Mouse (Mus musculus) CH12.LX (cell line): ENCODE measurements at regions not wholly inside any gene's neighbourhood (a gene's known extent, or its start where the extent isn't known, plus 50 kb on each side); places are given as distances from the start of the nearest gene placed in this dataset.
A peak's percentile ranks its signal among the peaks of the same experiment; 100 is the strongest.

Experiments used
- DNase-seq: peaks from one replicate; pipeline ENCODE4 v3.0.0-alpha.2; 2013; ENCODE audit errors: extremely low read depth
- H3K27ac ChIP-seq: 2 replicates; pipeline ENCODE4 v1.5.1; 2012; ENCODE audit warnings: low read depth, mild to moderate bottlenecking, control low read depth, moderate library complexity; ENCODE audit not compliant: insufficient read depth
- H3K27me3 ChIP-seq: replicated peaks from 2 replicates; pipeline ENCODE3; 2012; ENCODE audit warnings: inconsistent platforms
- H3K36me3 ChIP-seq, 2 experiments: replicated peaks in 1 of 2; 2 replicates each; pipeline versions ENCODE3 to v1.6.1; 2012; ENCODE audit warnings: inconsistent platforms in 1 of 2, low read length in 1 of 2, mild to moderate bottlenecking in 1 of 2, mixed read lengths in 1 of 2, moderate library complexity in 1 of 2; ENCODE audit not compliant: control insufficient read depth in 1 of 2, insufficient read depth in 1 of 2
- H3K4me1 ChIP-seq, 2 experiments: 2 replicates each; pipeline ENCODE4 v1.6.1; 2012; ENCODE audit warnings: inconsistent platforms in 1 of 2, moderate library complexity in 1 of 2; ENCODE audit not compliant: insufficient read depth in 2 of 2, control insufficient read depth in 1 of 2
- H3K4me2 ChIP-seq: 2 replicates; pipeline ENCODE4 v1.6.1; 2012; ENCODE audit warnings: low read depth, mild to moderate bottlenecking, control low read depth; ENCODE audit not compliant: poor library complexity, insufficient read depth, severe bottlenecking
- H3K4me3 ChIP-seq, 3 experiments: fragments of 150-350 bp in 1 of 3; sonication (generic) in 1 of 3; replicated peaks in 1 of 3; 2 replicates each; pipeline versions ENCODE3 to v1.5.1; 2011 to 2012; ENCODE audit warnings: low read depth in 2 of 3, low read length in 2 of 3, mild to moderate bottlenecking in 2 of 3, moderate library complexity in 2 of 3, control low read depth in 1 of 3, improper control_type of control experiment in 1 of 3, inconsistent platforms in 1 of 3, mixed read lengths in 1 of 3; ENCODE audit not compliant: poor library complexity in 1 of 3
- H3K79me2 ChIP-seq: replicated peaks from 2 replicates; pipeline ENCODE4 v1.6.1; 2012; ENCODE audit warnings: mild to moderate bottlenecking, moderate library complexity; ENCODE audit not compliant: control insufficient read depth, poor library complexity, insufficient read depth, severe bottlenecking; ENCODE audit errors: extremely low read depth
- H3K9ac ChIP-seq: 2 replicates; pipeline ENCODE4 v1.6.1; 2012; ENCODE audit warnings: low read depth, mild to moderate bottlenecking, control low read depth, moderate library complexity; ENCODE audit not compliant: insufficient read depth
- H3K9me3 ChIP-seq: replicated peaks from 2 replicates; pipeline ENCODE3; 2012; ENCODE audit warnings: low read length, inconsistent platforms, mixed read lengths
- BHLHE40 ChIP-seq: IDR thresholded peaks from 2 replicates; pipeline ENCODE4 v1.6.1; 2011; ENCODE audit warnings: mild to moderate bottlenecking, low read depth, low read length, improper control_type of control experiment
- CHD1 ChIP-seq: IDR thresholded peaks from 2 replicates; pipeline ENCODE4 v1.6.1; 2012; ENCODE audit warnings: low read depth, low read length, improper control_type of control experiment, inconsistent platforms
- CTCF ChIP-seq, 2 experiments: IDR thresholded peaks in 1 of 2; conservative IDR thresholded peaks in 1 of 2; 2 replicates each; pipeline ENCODE4 v1.5.1; 2011 to 2012; ENCODE audit warnings: low read depth in 2 of 2, low read length in 2 of 2, improper control_type of control experiment in 1 of 2, inconsistent platforms in 1 of 2, mild to moderate bottlenecking in 1 of 2, moderate library complexity in 1 of 2
- ETS1 ChIP-seq: conservative IDR thresholded peaks from 2 replicates; pipeline ENCODE4 v1.6.1; 2012; ENCODE audit warnings: low read depth, mild to moderate bottlenecking, inconsistent platforms, low read length, improper control_type of control experiment, moderate library complexity
- JUN ChIP-seq: IDR thresholded peaks from 2 replicates; pipeline ENCODE4 v1.6.1; 2011; ENCODE audit warnings: low read depth, mild to moderate bottlenecking, low read length, improper control_type of control experiment, moderate library complexity; ENCODE audit not compliant: insufficient read depth
- JUND ChIP-seq: conservative IDR thresholded peaks from 2 replicates; pipeline ENCODE4 v1.6.1; 2011; ENCODE audit warnings: low read depth, low read length, improper control_type of control experiment
- KAT2A ChIP-seq: IDR thresholded peaks from 2 replicates; pipeline ENCODE4 v1.6.1; 2012; ENCODE audit warnings: low read length, improper control_type of control experiment, inconsistent platforms; ENCODE audit not compliant: insufficient replicate concordance
- MAX ChIP-seq: IDR thresholded peaks from 2 replicates; pipeline ENCODE4 v1.6.1; 2011; ENCODE audit warnings: low read length, improper control_type of control experiment
- MAZ ChIP-seq: IDR thresholded peaks from 2 replicates; pipeline ENCODE4 v1.6.1; 2012; ENCODE audit warnings: low read depth, mild to moderate bottlenecking, inconsistent platforms, low read length, improper control_type of control experiment, moderate library complexity
- MYC ChIP-seq: IDR thresholded peaks from 2 replicates; pipeline ENCODE4 v1.6.1; 2011; ENCODE audit warnings: low read depth, mild to moderate bottlenecking, improper control_type of control experiment, low read length
- RAD21 ChIP-seq: IDR thresholded peaks from 2 replicates; pipeline ENCODE4 v1.6.1; 2011; ENCODE audit warnings: low read depth, mild to moderate bottlenecking, low read length, improper control_type of control experiment, moderate library complexity
- SIN3A ChIP-seq: IDR thresholded peaks from 2 replicates; pipeline ENCODE4 v1.6.1; 2012; ENCODE audit warnings: low read length, improper control_type of control experiment, inconsistent platforms
- SMC3 ChIP-seq: IDR thresholded peaks from 2 replicates; pipeline ENCODE4 v1.6.1; 2011; ENCODE audit warnings: low read depth, low read length, improper control_type of control experiment
- TCF12 ChIP-seq: IDR thresholded peaks from 2 replicates; pipeline ENCODE4 v1.6.1; 2014; ENCODE audit warnings: low read depth, mild to moderate bottlenecking, inconsistent platforms, low read length, improper control_type of control experiment
- USF1 ChIP-seq: IDR thresholded peaks from 2 replicates; pipeline ENCODE4 v1.6.1; 2014; ENCODE audit warnings: low read depth, mild to moderate bottlenecking, inconsistent platforms, low read length, improper control_type of control experiment
- USF2 ChIP-seq: conservative IDR thresholded peaks from 2 replicates; pipeline ENCODE4 v1.6.1; 2011; ENCODE audit warnings: low read depth, low read length, improper control_type of control experiment
- ZMIZ1 ChIP-seq: IDR thresholded peaks from 2 replicates; pipeline ENCODE4 v1.6.1; 2012; ENCODE audit warnings: low read depth, mild to moderate bottlenecking, inconsistent platforms, low read length, improper control_type of control experiment
- dilution Hi-C: fragments of 300-500 bp; cut with MboI; formaldehyde crosslinking; loops from 2 replicates; pipeline ENCODE4 v1.14.3; 2020; ENCODE audit warnings: low sequenced_read_pairs; ENCODE audit not compliant: extremely low pct_unique_long_range_greater_than_20kb, extremely low pct_ligation_motif_present
- in situ Hi-C: fragments of 300-500 bp; cut with MboI; formaldehyde crosslinking; loops from 3 replicates; pipeline ENCODE4 v1.14.3; 2019; ENCODE audit warnings: low sequenced_read_pairs, low pct_ligation_motif_present, low pct_unique_long_range_greater_than_20kb, mixed read lengths

- H3K9ac ChIP-seq: no peak overlapping the region
- in situ Hi-C loops: no loop called here
- no peaks in the 10 kb centered on the region for H3K27me3 ChIP-seq
- H3K36me3 ChIP-seq: no peaks in the 10 kb centered on the region
- H3K27ac ChIP-seq: no peak overlapping the region
- dilution Hi-C loops: no loop called here
- no peak for DNase-seq
- H3K9me3 ChIP-seq: no peaks in the 10 kb centered on the region
- H3K79me2 ChIP-seq: no peaks in the 10 kb centered on the region; the same call in 1 of the 2 replicates
- no peak overlapping the region for H3K4me3 ChIP-seq
- H3K4me1 ChIP-seq: no peaks in the 10 kb centered on the region
- TF ChIP-seq TCF12: no peak
- TF ChIP-seq JUND: no peak
- TF ChIP-seq MAX: no peak
- TF ChIP-seq CTCF (conservative IDR thresholded peaks at IDR 0.05 in 1 of 2, IDR thresholded peaks at IDR 0.05 in 1 of 2; ENCODE audit: low read depth in 2 of 2, low read length in 2 of 2): no peak
- no peak for TF ChIP-seq ZMIZ1
- no peak for TF ChIP-seq MYC
- no peak for TF ChIP-seq CHD1
- no peak for TF ChIP-seq KAT2A
- TF ChIP-seq ETS1: no peak
- TF ChIP-seq RAD21: no peak
- no peak for TF ChIP-seq USF1
- H3K4me2 ChIP-seq: no peak overlapping the region
These were observed 194.2 kb upstream of the Dph6 start for GRCm38 (mm10) chr2:114848914-114849313.

- Histone ChIP-seq H3K27me3 (no peaks in the 10 kb centered on the region), H3K79me2 (no peaks in the 10 kb centered on the region; the same call in 1 of the 2 replicates), H3K4me1 (no peaks in the 10 kb centered on the region), H3K36me3 (no peaks in the 10 kb centered on the region), H3K4me2 (no peak overlapping the region), H3K9me3 (no peaks in the 10 kb centered on the region), H3K4me3 (no peak overlapping the region), H3K9ac (no peak overlapping the region), H3K27ac (no peak overlapping the region)
- peak; percentile 69 for DNase-seq
- in situ Hi-C loops (no loop called here), dilution Hi-C loops (no loop called here)
- TF ChIP-seq RAD21: peak; percentile 75
- peak; percentile 37 to 71; a peak in 3 of 4 replicates for TF ChIP-seq CTCF (conservative IDR thresholded peaks at IDR 0.05 in 1 of 2, IDR thresholded peaks at IDR 0.05 in 1 of 2; ENCODE audit: low read depth in 2 of 2, low read length in 2 of 2)
- no peak for TF ChIP-seq SIN3A
- TF ChIP-seq JUN: no peak
- TF ChIP-seq SMC3: peak; percentile 61
- TF ChIP-seq USF2: no peak
- no peak for TF ChIP-seq MAZ
- TF ChIP-seq BHLHE40: no peak
These were observed 199.2 kb upstream of the Dph6 start for GRCm38 (mm10) chr2:114853715-114854530.
